Mouse (Mus musculus) cerebellum, adult 2 months (tissue): ENCODE data around the gene Zfp53. TPM values are rescaled to one million over a fixed set of nuclear protein-coding genes. Genes with fewer than 3 reads are reported as not detected.

Source experiments
- DNase-seq, 2 experiments: peaks; one replicate each; pipeline ENCODE4 v3.0.0; 2021
- H3K27ac ChIP-seq: fragments of 200-500 bp; 2 replicates; pipeline ENCODE4 v1.5.1; 2012; ENCODE audit warnings: low read length, control low read depth, inconsistent platforms; ENCODE audit not compliant: insufficient read depth
- H3K27me3 ChIP-seq: fragments of 200-500 bp; 2 replicates; pipeline ENCODE4 v1.6.1; 2012; ENCODE audit warnings: inconsistent platforms, mild to moderate bottlenecking, low read length, moderate library complexity; ENCODE audit not compliant: control insufficient read depth, insufficient read depth
- H3K4me1 ChIP-seq: fragments of 200-500 bp; 2 replicates; pipeline ENCODE4 v1.6.1; 2011; ENCODE audit warnings: low read length; ENCODE audit not compliant: control insufficient read depth, insufficient read depth
- H3K4me3 ChIP-seq: fragments of 200-500 bp; replicated peaks from 2 replicates; pipeline ENCODE3; 2011; ENCODE audit warnings: mild to moderate bottlenecking, low read depth, low read length, control low read depth; ENCODE audit not compliant: insufficient read depth
- CTCF ChIP-seq: fragments of 200-500 bp; IDR thresholded peaks from 2 replicates; pipeline ENCODE4 v1.5.1; 2011; ENCODE audit warnings: low read depth, mild to moderate bottlenecking, control low read depth, low read length, moderate library complexity, borderline replicate concordance; ENCODE audit not compliant: insufficient read depth
- POLR2A ChIP-seq: fragments of 200-500 bp; IDR thresholded peaks from 2 replicates; pipeline ENCODE4 v1.6.1; 2011; ENCODE audit warnings: low read length, control low read depth, borderline replicate concordance; ENCODE audit not compliant: insufficient read depth
- WGBS: fragments of 180-500 bp; shearing (Covaris S2); methylation state at CpG from one replicate; pipeline ENCODE4 v1.1.7; 2018; 5-methylcytosine and 5-hydroxymethylcytosine counted together
- polyA plus RNA-seq: library from polyadenylated mRNA; depleted of rRNA; stranded (reverse); fragments of >200 nt; gene quantifications from 2 replicates; pipeline ENCODE4 v1.2.3, GENCODE M21; 2012

The Zfp53 gene
- polyA plus RNA-seq, 1 experiment, result 3.4 TPM

GRCm38 (mm10) chr17:21517130-21517671 is 28.4 kb downstream of the Zfp53 start:
- Histone ChIP-seq H3K4me3 (no peak overlapping the region), H3K4me1 (no peaks in the 10 kb centered on the region), H3K27me3 (no peaks in the 10 kb centered on the region), H3K27ac (no peak overlapping the region)
- DNase-seq, result no peak
- TF ChIP-seq POLR2A (no peak), CTCF (no peak)
- WGBS, result 21% methylated on average over 4 of the region's 4 CpGs

- H3K4me3 ChIP-seq, result no peak overlapping the region
- no peak for DNase-seq
- H3K27me3 ChIP-seq, result no peaks in the 10 kb centered on the region
- TF ChIP-seq CTCF, result no peak
- TF ChIP-seq POLR2A, result no peak
- no peak overlapping the region for H3K27ac ChIP-seq
- no peaks in the 10 kb centered on the region for H3K4me1 ChIP-seq
Measured at GRCm38 (mm10) chr17:21526270-21526669, 37.5 kb downstream of the Zfp53 start.

DNA sequence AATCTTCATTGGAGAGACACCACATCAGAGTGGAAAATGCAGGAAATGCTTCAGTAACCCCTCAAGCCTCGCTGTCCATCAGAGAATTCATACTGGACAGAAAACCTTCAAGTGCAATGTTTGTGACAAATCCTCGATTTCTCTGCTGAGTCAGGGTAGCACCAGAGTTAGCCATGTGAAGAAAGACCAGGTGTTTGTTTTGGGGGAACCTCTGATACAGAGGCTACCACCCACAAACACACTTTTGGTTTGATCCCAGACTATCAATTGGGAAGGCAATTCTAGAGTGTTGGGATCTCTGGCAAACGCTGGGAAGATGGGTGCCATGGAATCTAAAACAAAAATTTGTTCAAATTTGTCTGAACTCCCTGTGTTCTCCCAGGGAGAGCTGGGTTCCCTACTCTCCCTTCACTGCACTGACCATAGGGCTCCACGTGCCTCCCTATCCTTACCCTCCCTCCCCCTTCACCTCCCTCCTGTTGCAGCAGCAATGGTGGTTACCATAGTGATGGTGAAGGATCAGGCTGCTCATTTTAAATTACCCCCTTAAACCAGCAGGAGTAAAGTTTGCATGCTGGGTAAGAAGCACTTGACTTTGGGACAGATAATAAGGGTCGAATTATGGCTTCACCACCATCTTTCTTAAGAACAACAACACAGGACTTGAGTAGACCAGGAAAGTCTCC is 42.0 kb downstream of the Zfp53 start:
- DNase-seq, result no peak
- TF ChIP-seq POLR2A (no peak), CTCF (no peak)
- Histone ChIP-seq H3K4me3 (no peak overlapping the region), H3K27ac (no peak overlapping the region), H3K27me3 (no peaks in the 10 kb centered on the region), H3K4me1 (peaks cover 3% of the 10 kb centered on the region; the same call in 1 of the 2 replicates)
- 66% methylated on average over 5 of the region's 5 CpGs for WGBS

DNA sequence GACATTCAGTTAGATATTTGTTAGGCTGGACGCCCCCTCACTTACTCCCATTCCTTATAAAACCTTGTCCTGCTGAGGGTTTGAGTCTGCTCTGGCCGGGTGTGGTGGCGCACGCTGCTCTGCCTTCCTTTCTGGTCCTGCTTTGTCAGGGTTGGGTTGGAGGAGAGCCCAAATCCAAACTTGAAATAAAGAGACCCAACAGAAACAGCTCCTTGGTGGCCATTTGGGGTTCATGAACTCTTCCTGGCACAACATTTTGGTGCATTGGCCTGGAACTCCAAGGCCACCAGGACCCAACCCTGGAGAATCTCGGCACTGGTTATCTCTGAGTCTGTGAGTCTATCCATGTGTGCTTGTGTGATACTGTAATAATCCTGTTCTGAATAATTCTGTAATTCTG is 42.8 kb downstream of the Zfp53 start:
- peak overlapping the region; percentile 90 for H3K27ac ChIP-seq
- peaks cover 3% of the 10 kb centered on the region; the same call in 1 of the 2 replicates for H3K4me1 ChIP-seq
- peak in 1 of 2 experiments; percentile 41 for DNase-seq
- H3K4me3 ChIP-seq, result peak overlapping the region; percentile 97
- TF ChIP-seq CTCF (no peak), POLR2A (no peak)
- H3K27me3 ChIP-seq, result no peaks in the 10 kb centered on the region
- 17% methylated on average over 5 of the region's 5 CpGs for WGBS

DNA sequence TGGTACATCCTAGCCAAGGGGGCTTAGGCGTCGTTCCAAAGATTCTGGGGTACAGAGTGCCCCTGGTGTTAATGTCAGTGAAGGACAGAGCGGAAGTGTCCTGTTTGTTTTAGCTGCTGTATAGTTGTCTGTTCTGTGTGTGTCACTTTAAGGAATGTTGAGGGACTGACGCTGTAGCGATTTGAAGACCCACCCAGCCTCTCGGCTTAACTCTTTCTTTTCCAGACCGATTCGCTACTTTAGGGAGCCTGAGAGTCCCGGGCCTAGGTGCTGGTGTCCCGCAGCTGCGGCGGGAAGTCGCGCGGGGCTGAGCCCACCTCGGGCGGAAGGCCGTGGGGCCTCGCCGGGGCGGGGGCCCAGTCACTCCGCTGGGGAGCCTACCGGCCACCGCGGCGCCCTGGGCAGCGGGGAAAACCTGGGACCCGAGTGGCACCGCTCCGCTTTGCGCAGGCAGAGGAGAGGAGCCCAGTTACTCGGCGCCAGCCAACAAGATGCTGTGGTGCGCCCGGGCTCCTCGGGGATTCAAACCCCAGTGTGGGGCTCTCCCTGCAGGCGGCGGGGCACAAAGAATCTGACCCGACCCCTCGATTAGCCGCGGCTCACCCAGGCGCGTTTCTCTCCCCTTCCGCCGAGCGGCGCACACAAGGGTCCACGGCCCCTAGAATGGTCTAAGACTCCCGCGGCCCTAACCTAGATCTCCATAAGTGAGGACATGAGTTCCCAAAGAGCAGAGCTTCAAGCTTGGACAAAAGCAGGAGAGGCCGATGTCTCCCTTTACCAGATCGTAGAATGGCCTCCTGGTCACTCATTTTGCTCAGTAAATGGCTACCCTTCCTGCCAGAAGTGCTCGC is 43.5 kb downstream of the Zfp53 start:
- TF ChIP-seq CTCF, result no peak
- peak; percentile 60; the same call in 1 of the 2 replicates for TF ChIP-seq POLR2A
- Histone ChIP-seq H3K4me1 (peaks cover 3% of the 10 kb centered on the region; the same call in 1 of the 2 replicates), H3K27ac (peak overlapping the region; percentile 90), H3K27me3 (no peaks in the 10 kb centered on the region), H3K4me3 (peak overlapping the region; percentile 97)
- DNase-seq, result peak; percentile 83
- WGBS, result under 1% methylated on average over 54 of the region's 54 CpGs

DNA sequence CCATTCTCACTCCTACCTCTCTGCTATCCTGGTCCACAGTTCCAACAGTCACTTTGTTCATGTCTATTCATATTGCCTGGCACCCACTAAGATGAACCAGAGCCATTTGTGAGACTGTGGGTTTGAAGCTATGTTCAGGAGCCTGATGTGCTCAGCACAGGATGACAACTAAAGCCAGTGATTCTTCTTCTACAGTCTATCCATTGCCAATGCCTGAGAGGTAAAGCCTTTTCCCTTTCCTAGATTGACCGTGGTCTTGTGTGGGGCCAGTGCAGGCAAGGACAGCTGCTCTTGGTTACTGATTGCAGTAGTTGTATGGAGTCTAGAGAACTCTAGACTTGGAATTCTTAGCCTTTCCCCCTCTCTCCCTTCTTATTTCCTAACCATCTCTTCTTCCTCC is 45.2 kb downstream of the Zfp53 start:
- 86% methylated on average over 1 of the region's 1 CpGs for WGBS
- Histone ChIP-seq H3K27ac (no peak overlapping the region), H3K27me3 (no peaks in the 10 kb centered on the region), H3K4me1 (peaks cover 3% of the 10 kb centered on the region; the same call in 1 of the 2 replicates), H3K4me3 (no peak overlapping the region)
- no peak for DNase-seq
- TF ChIP-seq POLR2A (no peak), CTCF (no peak)

DNA sequence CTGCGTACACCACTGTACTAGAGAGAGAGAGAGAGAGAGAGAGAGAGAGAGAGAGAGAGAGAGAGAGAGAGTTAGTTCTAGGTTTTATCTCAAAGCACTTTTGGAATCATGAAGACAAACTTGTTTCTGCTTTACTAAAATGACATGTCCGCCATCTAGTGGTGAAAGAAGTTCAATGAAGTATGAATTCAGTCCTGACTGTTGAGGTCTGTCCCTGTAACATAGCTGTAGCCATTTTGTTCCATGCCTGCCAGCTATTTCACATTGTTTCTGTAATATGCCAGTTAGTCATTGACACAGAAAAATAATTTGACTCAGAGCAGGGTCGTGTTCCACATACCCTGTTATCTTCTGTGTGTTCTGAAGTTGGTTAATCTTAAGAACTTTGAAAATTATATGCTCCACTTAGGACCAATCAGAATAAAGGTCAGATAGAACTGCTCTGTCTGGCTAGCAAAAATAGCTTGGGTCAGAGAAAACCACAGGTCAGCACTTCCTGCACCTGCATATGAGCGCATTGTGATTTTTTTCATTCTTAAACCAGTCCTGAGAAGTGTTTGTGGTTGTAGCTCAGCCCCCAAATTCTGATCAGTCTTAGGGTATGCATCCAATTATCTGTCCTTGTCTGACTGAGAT is 45.8 kb downstream of the Zfp53 start:
- TF ChIP-seq POLR2A (no peak), CTCF (peak; percentile 50; the same call in 1 of the 2 replicates)
- peak; percentile 23 to 83 for DNase-seq
- H3K4me3 ChIP-seq, result no peak overlapping the region
- H3K27ac ChIP-seq, result peak overlapping the region; percentile 29
- H3K27me3 ChIP-seq, result no peaks in the 10 kb centered on the region
- H3K4me1 ChIP-seq, result peaks cover 3% of the 10 kb centered on the region; the same call in 1 of the 2 replicates
- 2% methylated on average over 4 of the region's 4 CpGs for WGBS
